Mouse (Mus musculus) kidney, adult 9 months (tissue): ENCODE results near the gene Rnf186.
"Not testable (repeated sequence)": the region's sequence is repeated elsewhere in the genome, so short reads cannot be mapped to it uniquely, and the experiment has no call there.

Experiments
- DNase-seq: peaks from one replicate; pipeline ENCODE4 v3.0.0; 2022

Rnf186 gene

GRCm38 (mm10) chr4:138972139-138972826 lies 5.4 kb downstream of the Rnf186 start:
- DNase-seq, result peak; percentile 89

DNA sequence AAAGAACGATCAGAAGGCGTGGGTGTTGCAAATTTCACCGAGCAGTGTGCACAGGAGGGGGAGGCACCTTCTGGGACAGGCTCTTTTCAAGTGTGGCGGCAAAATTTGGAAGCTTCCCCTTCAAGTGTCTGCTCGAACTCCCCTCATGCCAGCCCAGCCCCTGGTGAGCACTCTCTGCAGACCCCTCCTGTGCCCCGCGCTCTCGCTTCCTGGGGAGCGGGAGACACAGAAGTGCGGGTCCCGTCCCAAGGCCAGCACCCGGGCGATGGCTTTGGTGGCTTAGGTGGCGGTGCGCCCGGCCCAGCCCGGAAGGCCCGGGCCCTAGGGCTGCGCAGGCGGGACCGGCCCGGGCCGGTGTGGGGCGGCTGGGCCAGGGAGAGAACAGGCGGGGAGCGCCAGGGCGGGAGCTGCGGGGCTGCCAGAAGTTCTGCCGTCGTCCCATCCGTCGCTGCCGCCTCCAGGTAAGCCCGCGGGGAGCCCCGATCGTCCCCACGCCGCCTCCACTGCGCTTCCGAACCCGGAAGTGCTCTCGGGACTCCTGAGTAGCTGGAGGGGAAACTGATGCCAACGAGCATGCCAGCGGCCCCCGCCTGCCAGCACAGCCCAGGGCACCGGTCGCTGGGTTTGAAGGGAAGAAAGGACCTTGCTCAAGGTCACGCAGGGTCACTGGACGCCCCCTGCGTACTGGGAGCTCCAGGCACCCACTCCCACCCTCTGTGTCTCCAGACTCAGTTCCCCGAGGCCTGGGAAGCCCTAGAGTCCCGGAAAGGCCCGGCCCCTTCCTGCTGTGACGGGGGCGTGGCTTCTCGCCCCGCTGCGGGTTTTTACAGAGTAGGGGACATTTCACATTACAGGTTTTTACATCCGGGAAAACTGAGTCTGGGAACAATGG lies 6.2 kb downstream of the Rnf186 start, which contains the start of gene Tmco4:
Tmco4 (plus strand) TSS at position 62 of the 892 bp plus-strand sequence.
- peak; percentile 88 for DNase-seq

GRCm38 (mm10) chr4:138973719-138974115 lies 6.8 kb downstream of the Rnf186 start:
- no peak for DNase-seq

- not testable (repeated sequence) for DNase-seq
These were observed 7.6 kb downstream of the Rnf186 start for GRCm38 (mm10) chr4:138974540-138974939.

DNA sequence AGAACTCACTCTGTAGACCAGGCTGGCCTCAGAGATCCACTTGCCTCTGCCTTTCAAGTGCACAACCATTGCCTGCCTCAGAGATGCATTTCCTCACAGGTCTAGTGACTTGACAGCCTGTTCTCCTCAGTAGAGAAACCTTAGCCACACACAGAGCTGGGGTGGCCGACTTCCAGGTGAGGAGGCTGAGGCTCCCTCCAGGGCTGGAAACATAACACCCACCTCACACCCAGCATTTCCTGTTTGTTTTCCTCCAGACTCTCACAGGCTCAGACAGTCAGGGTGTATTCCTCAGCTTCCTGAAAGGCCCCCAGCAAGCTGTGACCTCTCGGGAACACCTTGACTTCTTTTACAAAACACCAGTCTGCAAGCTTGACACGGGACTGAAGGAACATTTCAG lies 8.3 kb downstream of the Rnf186 start:
- no peak for DNase-seq

DNA sequence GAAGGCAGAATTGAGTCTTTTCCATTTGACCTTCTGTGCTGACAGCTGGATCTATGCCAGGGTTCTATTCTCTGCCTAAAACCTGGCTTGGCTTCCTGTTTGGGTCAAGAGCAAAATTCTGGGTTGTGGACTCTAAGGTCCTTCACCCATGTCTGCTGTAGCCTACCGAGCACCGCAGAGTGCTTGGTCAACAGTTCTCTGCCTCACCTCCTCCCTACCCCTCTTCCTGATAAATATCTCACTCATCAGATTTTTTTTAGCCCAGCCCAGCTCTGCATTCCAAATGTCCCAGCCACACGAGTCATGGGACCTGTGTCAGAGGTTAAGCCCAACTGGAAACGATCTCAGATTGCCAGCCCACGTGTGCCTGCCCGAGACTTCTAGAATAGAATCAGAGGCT lies 9.1 kb downstream of the Rnf186 start:
- peak; percentile 94 for DNase-seq

DNA sequence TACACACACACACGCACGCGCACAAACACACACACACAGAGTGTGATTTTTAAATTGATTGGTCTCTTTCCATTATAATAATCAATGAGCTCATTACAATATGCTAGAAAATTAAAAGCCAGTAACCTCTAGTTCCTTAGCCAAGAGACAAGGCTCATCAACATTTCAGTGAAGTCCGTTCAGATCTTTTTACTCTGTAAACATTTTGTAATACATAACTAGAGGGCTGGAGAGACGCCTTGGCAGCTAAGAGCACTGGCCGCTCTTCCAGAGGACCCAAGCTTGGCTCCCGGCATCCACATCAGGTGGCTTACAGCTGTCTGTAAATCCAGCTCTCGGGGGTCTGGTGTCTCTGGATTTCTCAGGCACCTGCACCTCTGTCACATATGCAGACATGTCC lies 13.1 kb downstream of the Rnf186 start:
- no peak for DNase-seq

- DNase-seq, result no peak
These were observed 14.0 kb downstream of the Rnf186 start for GRCm38 (mm10) chr4:138980771-138981420.

DNA sequence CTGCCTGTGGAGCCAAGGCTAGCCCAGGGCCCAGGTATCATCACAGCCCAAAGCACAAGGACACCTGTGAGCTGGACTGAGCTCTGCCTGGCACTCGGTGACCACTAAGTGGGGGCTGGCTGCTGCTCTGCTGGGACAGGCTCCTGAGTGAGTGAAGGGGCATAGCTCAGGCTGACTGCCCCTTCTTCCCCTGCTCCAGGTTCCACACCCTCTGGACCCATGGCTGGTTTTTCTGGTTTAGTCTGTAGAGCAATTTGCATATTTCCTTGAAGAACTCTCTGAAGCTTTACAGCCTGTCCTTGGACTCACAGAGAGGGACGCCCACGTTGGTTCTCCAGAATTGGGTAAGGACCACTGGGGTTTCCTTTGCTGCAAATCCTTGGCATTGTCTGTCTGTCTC lies 16.5 kb downstream of the Rnf186 start:
- no peak for DNase-seq

DNA sequence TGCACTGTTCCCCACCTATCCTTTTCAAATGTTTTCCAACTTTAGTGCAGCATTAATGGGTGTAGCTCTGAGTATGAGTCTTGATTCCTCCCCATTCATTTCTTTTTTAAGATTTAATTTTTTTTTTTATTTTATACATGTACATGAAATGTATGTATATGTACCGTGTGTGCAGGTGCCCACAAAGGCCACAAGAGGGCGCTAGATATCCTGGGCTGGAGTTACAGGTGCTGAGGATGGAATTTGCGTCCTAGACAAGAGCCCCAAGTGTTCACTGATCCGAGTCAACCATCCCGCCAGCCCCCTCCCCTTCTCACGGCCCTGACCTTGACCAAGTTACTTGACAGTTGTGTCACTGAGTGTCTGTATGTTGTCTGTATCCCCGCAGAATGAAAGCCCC lies 17.8 kb downstream of the Rnf186 start:
- no peak for DNase-seq

- no peak for DNase-seq
These were observed 19.4 kb downstream of the Rnf186 start for GRCm38 (mm10) chr4:138986280-138986679.

- DNase-seq, result no peak
These were observed 27.5 kb downstream of the Rnf186 start for GRCm38 (mm10) chr4:138994389-138994788.

GRCm38 (mm10) chr4:138996410-138996809 lies 29.5 kb downstream of the Rnf186 start:
- no peak for DNase-seq

DNA sequence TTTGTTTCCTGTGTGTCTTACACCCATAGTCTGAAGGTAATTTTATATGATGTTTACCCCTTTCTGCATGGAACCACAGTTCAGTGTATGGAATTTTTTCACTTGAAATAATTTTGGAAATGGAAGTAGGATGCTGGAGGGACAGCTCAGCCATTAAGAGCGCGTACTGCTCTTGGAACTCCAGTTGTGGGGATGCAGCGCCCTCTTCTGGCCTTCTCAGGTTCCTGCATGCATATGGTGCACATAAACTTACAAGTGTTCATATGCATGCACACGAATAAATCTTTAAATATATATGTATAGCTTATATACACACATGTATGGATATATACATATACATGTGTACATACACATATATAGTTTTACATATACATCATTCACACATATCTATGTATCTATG lies 30.2 kb downstream of the Rnf186 start:
- DNase-seq, result no peak

GRCm38 (mm10) chr4:138998611-138999010 lies 31.7 kb downstream of the Rnf186 start:
- no peak for DNase-seq

DNA sequence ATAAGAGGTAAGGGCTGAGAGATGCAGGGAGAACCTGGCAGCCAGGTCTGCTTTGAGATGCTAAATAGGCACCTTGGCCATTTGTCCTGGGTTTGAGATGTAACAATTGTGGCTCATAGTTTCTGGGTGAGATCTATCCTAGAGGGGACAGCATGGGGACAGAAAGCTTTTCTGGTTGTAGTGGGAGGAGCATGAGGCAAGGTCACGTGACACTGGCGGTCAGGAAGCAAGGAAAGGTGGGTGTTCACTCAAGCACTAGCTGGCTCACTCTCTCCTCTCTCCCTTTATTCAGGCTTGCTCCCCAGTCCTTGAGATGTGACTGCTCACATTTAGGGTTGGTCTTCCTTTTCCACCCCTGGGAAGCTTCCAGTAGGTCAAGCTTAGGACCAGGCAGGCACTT lies 34.1 kb downstream of the Rnf186 start:
- no peak for DNase-seq

GRCm38 (mm10) chr4:139001433-139001832 lies 34.5 kb downstream of the Rnf186 start:
- peak; percentile 53 for DNase-seq

DNA sequence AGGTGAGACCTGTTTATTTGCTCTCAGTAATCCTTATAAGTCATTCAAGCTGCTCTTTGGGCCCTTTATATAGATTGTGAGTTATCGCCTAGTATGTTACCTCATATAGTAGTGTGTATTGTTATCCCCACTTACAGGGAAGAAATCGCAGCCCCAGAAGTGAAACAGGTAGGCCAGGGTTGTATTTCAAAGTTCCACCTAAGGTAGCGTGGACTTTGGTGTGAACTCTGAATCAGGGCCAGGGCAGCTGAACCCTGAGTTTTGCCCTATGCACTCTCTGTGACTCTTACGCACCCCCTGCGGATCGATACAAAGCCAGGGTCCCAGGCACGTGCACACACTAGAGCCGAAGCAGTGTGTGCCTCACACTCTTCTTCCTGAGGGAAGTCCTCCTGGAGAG lies 37.2 kb downstream of the Rnf186 start:
- DNase-seq, result peak; percentile 57

- DNase-seq, result no peak
These were observed 38.3 kb downstream of the Rnf186 start for GRCm38 (mm10) chr4:139005214-139005613.

DNA sequence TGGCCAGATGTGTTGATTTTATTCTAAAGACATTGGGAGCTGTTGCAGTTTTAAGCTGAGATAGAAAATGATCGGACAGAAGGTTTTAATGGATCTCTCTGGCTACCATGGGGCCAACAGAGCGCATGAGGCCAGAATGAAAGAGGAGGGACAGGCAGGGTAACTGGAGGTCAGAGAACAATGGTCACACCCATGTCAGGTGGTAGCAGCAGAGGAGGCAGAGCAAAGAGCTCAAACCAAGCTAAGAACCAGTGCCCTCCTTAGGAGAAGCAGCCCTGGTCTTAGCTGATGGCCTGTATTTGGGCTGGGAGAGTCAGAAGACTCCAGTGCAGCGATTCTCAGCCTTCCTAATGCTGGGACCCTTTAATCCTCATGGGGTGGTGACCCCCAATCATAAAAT lies 40.4 kb downstream of the Rnf186 start:
- DNase-seq, result no peak

GRCm38 (mm10) chr4:139007981-139008536 lies 41.1 kb downstream of the Rnf186 start:
- no peak for DNase-seq

DNA sequence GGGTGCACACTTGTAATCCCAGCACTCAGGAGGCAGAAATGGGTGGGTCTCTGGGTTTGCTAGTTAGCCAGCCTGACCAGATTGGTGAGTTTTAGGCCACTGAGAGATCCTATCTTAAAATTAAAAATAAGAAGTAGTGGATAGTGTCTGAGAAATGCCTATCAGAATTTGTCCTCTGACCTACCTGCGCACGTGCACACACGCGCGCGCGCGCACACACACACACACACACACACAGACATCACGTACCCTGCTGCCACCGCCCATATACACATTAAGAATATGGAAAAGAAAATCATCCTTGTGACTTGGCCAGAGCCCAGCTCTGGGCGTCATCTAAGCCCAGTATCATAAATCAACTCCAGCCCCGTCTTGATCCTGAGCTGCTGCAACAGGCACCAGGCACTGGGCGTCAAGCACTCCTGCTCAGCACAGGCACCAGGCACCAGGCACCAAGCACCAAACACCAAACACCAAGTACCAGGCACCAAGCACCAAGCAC lies 44.3 kb downstream of the Rnf186 start:
- no peak for DNase-seq

- DNase-seq, result no peak
These were observed 46.4 kb downstream of the Rnf186 start for GRCm38 (mm10) chr4:139013281-139013680.
